9 mouse cellular contexts compared by ENCODE assay signal in genomic region chr11:62604123-62604706, GRCm38 (mm10). TPM values are rescaled to one million over a fixed set of nuclear protein-coding genes. Genes with fewer than 3 reads are reported as not detected.
A peak's percentile ranks its signal among the peaks of the same experiment; 100 is the strongest.
DNase-seq lines count a peak whose midpoint lies in the region; ATAC-seq and TF ChIP-seq lines count a peak whose summit lies in the region.
"Had no signal": no experiment of that assay in that cellular context is flagged by ENCODE, and none has a peak within 500 bp of the region (broad histone marks: within the 10 kb centered on the region; RNA-seq: fewer than 3 reads in every experiment).

No protein-coding gene starts in this region.

- no peak for TF ChIP-seq EP300 in CH12.LX (IDR thresholded peaks at IDR 0.05; ENCODE audit: low read length)

- H3K4me1 ChIP-seq in CH12.LX (ENCODE audit: control insufficient read depth in 1 of 2, insufficient read depth in 2 of 2), result peaks cover 16 to 52% of the 10 kb centered on the region in 2 experiments
- H3K4me1 ChIP-seq in forebrain, embryonic 15.5 days, result peaks cover 43% of the 10 kb centered on the region
- H3K4me1 ChIP-seq in liver, embryonic 15.5 days (replicated peaks), result peaks cover 44% of the 10 kb centered on the region

- in situ Hi-C loops in CH12.LX (cut with MboI; ENCODE audit: low pct_ligation_motif_present, low pct_unique_long_range_greater_than_20kb, low sequenced_read_pairs), result no loop called here

- peak overlapping the region; percentile 99 for H3K9ac ChIP-seq in CH12.LX (ENCODE audit: insufficient read depth, low read depth)
- peak overlapping the region; percentile 91 for H3K9ac ChIP-seq in forebrain, embryonic 15.5 days (replicated peaks)
- H3K9ac ChIP-seq in liver, embryonic 15.5 days, result peak overlapping the region; percentile 86

- ATAC-seq in forebrain, embryonic 15.5 days (replicated peaks), result no peak
- no peak for ATAC-seq in liver, embryonic 15.5 days (ENCODE audit: insufficient read depth)

- peak overlapping the region; percentile 95 for H3K4me2 ChIP-seq in CH12.LX (ENCODE audit: insufficient read depth, low read depth, poor library complexity, severe bottlenecking)
- H3K4me2 ChIP-seq in forebrain, embryonic 15.5 days (replicated peaks), result peak overlapping the region; percentile 59
- peak overlapping the region; percentile 76 for H3K4me2 ChIP-seq in liver, embryonic 15.5 days

- TF ChIP-seq CTCF in CH12.LX (conservative IDR thresholded peaks at IDR 0.05 in 1 of 2, IDR thresholded peaks at IDR 0.05 in 1 of 2; ENCODE audit: low read depth in 2 of 2, low read length in 2 of 2), result no peak

- H3K27me3 ChIP-seq in CH12.LX (replicated peaks), result no peaks in the 10 kb centered on the region
- H3K27me3 ChIP-seq in forebrain, embryonic 15.5 days, result no peaks in the 10 kb centered on the region
- no peaks in the 10 kb centered on the region for H3K27me3 ChIP-seq in liver, embryonic 15.5 days

- peaks cover 28% of the 10 kb centered on the region for H3K79me2 ChIP-seq in CH12.LX (replicated peaks; ENCODE audit: control insufficient read depth, extremely low read depth, insufficient read depth, poor library complexity, severe bottlenecking)

- 14% methylated on average over 5 of the region's 5 CpGs for WGBS in forebrain, embryonic 15.5 days
- WGBS in liver, embryonic 15.5 days (ENCODE audit: insufficient replicate concordance), result 9% methylated on average over 5 of the region's 5 CpGs

- no peak for TF ChIP-seq RAD21 in CH12.LX (IDR thresholded peaks at IDR 0.05; ENCODE audit: low read depth, low read length)

- peak overlapping the region; percentile 30; the same call in 1 of the 2 replicates for H3K27ac ChIP-seq in CH12.LX (ENCODE audit: insufficient read depth, low read depth)
- H3K27ac ChIP-seq in forebrain, embryonic 15.5 days (replicated peaks), result peak overlapping the region; percentile 38; the same call in 1 of the 2 replicates
- peak overlapping the region; percentile 95 for H3K27ac ChIP-seq in liver, embryonic 15.5 days (replicated peaks)

- H3K36me3 ChIP-seq in CH12.LX (replicated peaks in 1 of 2; ENCODE audit: control insufficient read depth in 1 of 2, insufficient read depth in 1 of 2, low read length in 1 of 2), result peaks cover 61 to 84% of the 10 kb centered on the region in 2 experiments
- H3K36me3 ChIP-seq in forebrain, embryonic 15.5 days, result peaks cover 44% of the 10 kb centered on the region
- H3K36me3 ChIP-seq in liver, embryonic 15.5 days (replicated peaks), result peaks cover 49% of the 10 kb centered on the region

- peak; percentile 34 for TF ChIP-seq POLR2A in CH12.LX (IDR thresholded peaks at IDR 0.05; ENCODE audit: low read depth, low read length)

- dilution Hi-C loops in CH12.LX (cut with MboI; ENCODE audit: extremely low pct_ligation_motif_present, extremely low pct_unique_long_range_greater_than_20kb, low sequenced_read_pairs), result no loop called here

- DNase-seq in heart, adult 11 months, result peak; percentile 74
- DNase-seq in heart, adult 8-10 months (ENCODE audit: low spot score), result no peak
- DNase-seq in CH12.LX (ENCODE audit: extremely low read depth), result peak; percentile 24
- no peak for DNase-seq in urinary bladder, postnatal 36 days (ENCODE audit: low spot score in 2 of 2)
- DNase-seq in cerebellum, postnatal 4 days (ENCODE audit: low spot score in 2 of 2), result no peak
- no peak for DNase-seq in urinary bladder, postnatal 10 days (ENCODE audit: low spot score)
- DNase-seq: layer of hippocampus, postnatal 36 days had no signal

- H3K9me3 ChIP-seq in CH12.LX (replicated peaks; ENCODE audit: low read length), result no peaks in the 10 kb centered on the region
- no peaks in the 10 kb centered on the region for H3K9me3 ChIP-seq in forebrain, embryonic 15.5 days
- no peaks in the 10 kb centered on the region for H3K9me3 ChIP-seq in liver, embryonic 15.5 days (replicated peaks)

- peak overlapping the region; percentile 68 to 90 (median 69) for H3K4me3 ChIP-seq in CH12.LX (replicated peaks in 1 of 3; ENCODE audit: low read depth in 2 of 3, low read length in 2 of 3, poor library complexity in 1 of 3)
- peak overlapping the region; percentile 72 for H3K4me3 ChIP-seq in forebrain, embryonic 15.5 days
- peak overlapping the region; percentile 87 for H3K4me3 ChIP-seq in liver, embryonic 15.5 days (replicated peaks)

TF ChIP-seq in CH12.LX, 34 proteins besides CTCF, POLR2A, EP300 and RAD21 (continues in another document):
- TF ChIP-seq USF1 (IDR thresholded peaks at IDR 0.05; ENCODE audit: low read depth, low read length) (no peak), KAT2A (IDR thresholded peaks at IDR 0.05; ENCODE audit: insufficient replicate concordance, low read length) (no peak), MAZ (IDR thresholded peaks at IDR 0.05; ENCODE audit: low read depth, low read length) (0 out of 2 replicates have a peak, but pooled peaks have one; percentile 45), MAX (IDR thresholded peaks at IDR 0.05; ENCODE audit: low read length) (no peak), MYC (IDR thresholded peaks at IDR 0.05; ENCODE audit: low read depth, low read length) (no peak), SIN3A (IDR thresholded peaks at IDR 0.05; ENCODE audit: low read length) (no peak; the same call in 1 of the 2 replicates), SMC3 (IDR thresholded peaks at IDR 0.05; ENCODE audit: low read depth, low read length) (0 out of 2 replicates have a peak, but pooled peaks have one; percentile 8), BHLHE40 (IDR thresholded peaks at IDR 0.05; ENCODE audit: low read depth, low read length) (0 out of 2 replicates have a peak, but pooled peaks have one; percentile 11), IRF4 (IDR thresholded peaks at IDR 0.05; ENCODE audit: low read depth, low read length) (no peak), CHD2 (IDR thresholded peaks at IDR 0.05; ENCODE audit: low read length) (no peak), MAFK (IDR thresholded peaks at IDR 0.05; ENCODE audit: insufficient replicate concordance, low read length) (no peak), MXI1 (IDR thresholded peaks at IDR 0.05; ENCODE audit: low read depth, low read length) (no peak), HCFC1 (IDR thresholded peaks at IDR 0.05; ENCODE audit: low read depth, low read length) (no peak), TCF12 (IDR thresholded peaks at IDR 0.05; ENCODE audit: low read depth, low read length) (no peak), CHD1 (IDR thresholded peaks at IDR 0.05; ENCODE audit: low read depth, low read length) (no peak), NRF1 (IDR thresholded peaks at IDR 0.05; ENCODE audit: low read depth, low read length) (no peak), POLR2AphosphoS2 (IDR thresholded peaks at IDR 0.05; ENCODE audit: low read depth, low read length) (no peak; the same call in 1 of the 2 replicates), TBP (conservative IDR thresholded peaks at IDR 0.05; ENCODE audit: low read depth, low read length) (0 out of 2 replicates have a peak, but pooled peaks have one; percentile 27), ZMIZ1 (IDR thresholded peaks at IDR 0.05; ENCODE audit: low read depth, low read length) (peak; percentile 68; the same call in 1 of the 2 replicates), USF2 (conservative IDR thresholded peaks at IDR 0.05; ENCODE audit: low read depth, low read length) (no peak), ZNF384 (IDR thresholded peaks at IDR 0.05; ENCODE audit: low read depth, low read length) (no peak), ZKSCAN1 (IDR thresholded peaks at IDR 0.05; ENCODE audit: borderline replicate concordance, low read depth, low read length) (no peak), E2F4 (IDR thresholded peaks at IDR 0.05; ENCODE audit: insufficient replicate concordance, low read depth, low read length) (no peak), ETS1 (conservative IDR thresholded peaks at IDR 0.05; ENCODE audit: low read depth, low read length) (no peak), PAX5 (IDR thresholded peaks at IDR 0.05; ENCODE audit: low read length) (no peak), UBTF (IDR thresholded peaks at IDR 0.05; ENCODE audit: low read depth, low read length) (no peak), RCOR1 (conservative IDR thresholded peaks at IDR 0.05; ENCODE audit: low read depth, low read length) (peak; percentile 77; the same call in 1 of the 2 replicates), ZC3H11A (IDR thresholded peaks at IDR 0.05; ENCODE audit: low read depth, low read length) (no peak), MEF2A (IDR thresholded peaks at IDR 0.05; ENCODE audit: borderline replicate concordance, low read depth, low read length) (no peak), JUN (IDR thresholded peaks at IDR 0.05; ENCODE audit: insufficient read depth, low read depth, low read length) (no peak)

RNA-seq across cellular contexts. Expression of gene Trpv2, which starts 29.9 kb away (rescaled TPM):
- total RNA-seq in heart, adult 8-10 months (2022), result 1 to 10 TPM; 1.6 to 4.1 (median 1.8) TPM
- total RNA-seq in CH12.LX (2012; rRNA removed) (58.7 and 59.3 TPM in 2 replicates), CH12.LX (2014; rRNA removed) (36.0 and 39.2 TPM in 2 replicates)
- 42.3 and 46.2 TPM in 2 replicates for polyA plus RNA-seq in CH12.LX (2012; ENCODE audit: insufficient read length, low read depth)
- polyA plus RNA-seq in forebrain, embryonic 15.5 days (2015; fragmentation: Nextera tagmentation; extraction: Ambion mirVana), result 17.1 and 19.8 TPM in 2 replicates
- polyA plus RNA-seq in liver, embryonic 15.5 days (2015; fragmentation: Nextera tagmentation; extraction: Ambion mirVana), result 5.5 and 6.3 TPM in 2 replicates

RNA-seq across cellular contexts. Expression of gene Lrrc75a, which starts 44.1 kb away (rescaled TPM):
- total RNA-seq in heart, adult 8-10 months (2022), result 1 to 10 TPM; 3.1 to 4.5 (median 3.7) TPM
- total RNA-seq in CH12.LX (2012; rRNA removed), result 2.9 and 12.6 TPM in 2 replicates
- 1.3 and 1.6 TPM in 2 replicates for total RNA-seq in CH12.LX (2014; rRNA removed)
- polyA plus RNA-seq in CH12.LX (2012; ENCODE audit: insufficient read length, low read depth), result 1.8 and 2.7 TPM in 2 replicates
- 11.1 and 11.3 TPM in 2 replicates for polyA plus RNA-seq in forebrain, embryonic 15.5 days (2015; fragmentation: Nextera tagmentation; extraction: Ambion mirVana)
- 1.7 and 2.0 TPM in 2 replicates for polyA plus RNA-seq in liver, embryonic 15.5 days (2015; fragmentation: Nextera tagmentation; extraction: Ambion mirVana)

RNA-seq across cellular contexts. Expression of gene Mmgt2, which starts 44.2 kb away (rescaled TPM):
- total RNA-seq in heart, adult 8-10 months (2022), result 1 to 10 TPM; 5.1 to 5.9 (median 5.7) TPM
- 47.9 and 60.7 TPM in 2 replicates for total RNA-seq in CH12.LX (2012; rRNA removed)
- 41.2 and 49.2 TPM in 2 replicates for total RNA-seq in CH12.LX (2014; rRNA removed)
- polyA plus RNA-seq in CH12.LX (2012; ENCODE audit: insufficient read length, low read depth), result 61.4 and 65.9 TPM in 2 replicates
- polyA plus RNA-seq in forebrain, embryonic 15.5 days (2015; fragmentation: Nextera tagmentation; extraction: Ambion mirVana), result 26.2 and 30.7 TPM in 2 replicates
- 7.2 and 7.8 TPM in 2 replicates for polyA plus RNA-seq in liver, embryonic 15.5 days (2015; fragmentation: Nextera tagmentation; extraction: Ambion mirVana)

RNA-seq across cellular contexts. Expression of gene Ubb, which starts 53.2 kb away (rescaled TPM):
- total RNA-seq in heart, adult 8-10 months (2022), result 100 to 1,000 TPM; 692 to 761 (median 719) TPM
- total RNA-seq in CH12.LX (2012; rRNA removed) (2,030 and 2,098 TPM in 2 replicates), CH12.LX (2014; rRNA removed) (929 and 1,092 TPM in 2 replicates)
- polyA plus RNA-seq in CH12.LX (2012; ENCODE audit: insufficient read length, low read depth), result 1,487 and 1,562 TPM in 2 replicates
- 4,659 and 4,677 TPM in 2 replicates for polyA plus RNA-seq in forebrain, embryonic 15.5 days (2015; fragmentation: Nextera tagmentation; extraction: Ambion mirVana)
- polyA plus RNA-seq in liver, embryonic 15.5 days (2015; fragmentation: Nextera tagmentation; extraction: Ambion mirVana), result 1,540 and 1,587 TPM in 2 replicates

Comparison
In these comparisons a context has a peak if more than half of its experiments do, and no peak if none do; other contexts are left out.
1. DNase-seq: peak in heart, adult 11 months (single experiment) and CH12.LX (single experiment); none in heart, adult 8-10 months (single experiment), urinary bladder, postnatal 36 days (0 of 2), cerebellum, postnatal 4 days (0 of 2) and urinary bladder, postnatal 10 days (single experiment).
2. H3K27ac ChIP-seq: peak in every context shown above with its lines; median percentile 95 in liver, embryonic 15.5 days; 38 in forebrain, embryonic 15.5 days; 30 in CH12.LX.
3. Peak in every context shown above with its lines, with median percentiles within 50 percentile points of each other: H3K4me2 ChIP-seq, H3K4me3 ChIP-seq and H3K9ac ChIP-seq.